8 mouse cellular contexts compared by ENCODE assay signal in genomic region chr14:116927341-116928315, GRCm38 (mm10). TPM values are rescaled to one million over a fixed set of nuclear protein-coding genes. Genes with fewer than 3 reads are reported as not detected.
A peak's percentile ranks its signal among the peaks of the same experiment; 100 is the strongest.
DNase-seq lines count a peak whose midpoint lies in the region; ATAC-seq and TF ChIP-seq lines count a peak whose summit lies in the region.

No protein-coding gene starts in this region.

- no peak for ATAC-seq in lung, postnatal 0 days
- ATAC-seq in forebrain, postnatal 0 days = no peak
- ATAC-seq in liver, embryonic 13.5 days (ENCODE audit: low read depth) = no peak
- no peak for ATAC-seq in inflammation-experienced regulatory T-cells, adult 6 months

- H3K27ac ChIP-seq in lung, postnatal 0 days (ENCODE audit: low read length) = no peak overlapping the region
- H3K27ac ChIP-seq in forebrain, postnatal 0 days (ENCODE audit: low read depth, low read length) = peak overlapping the region; percentile 82
- H3K27ac ChIP-seq in liver, embryonic 13.5 days = no peak overlapping the region

- no peaks in the 10 kb centered on the region for H3K36me3 ChIP-seq in lung, postnatal 0 days (ENCODE audit: insufficient read depth, low read length)
- no peaks in the 10 kb centered on the region for H3K36me3 ChIP-seq in forebrain, postnatal 0 days (ENCODE audit: insufficient read depth)
- H3K36me3 ChIP-seq in liver, embryonic 13.5 days = no peaks in the 10 kb centered on the region

- peak overlapping the region; percentile 54 for H3K4me3 ChIP-seq in lung, postnatal 0 days (ENCODE audit: low read depth, low read length)
- H3K4me3 ChIP-seq in forebrain, postnatal 0 days (ENCODE audit: low read depth, low read length) = peak overlapping the region; percentile 74
- peak overlapping the region; percentile 57 for H3K4me3 ChIP-seq in liver, embryonic 13.5 days (replicated peaks)

- TF ChIP-seq EP300 in lung, postnatal 0 days (IDR thresholded peaks at IDR 0.05) = no peak

- no peaks in the 10 kb centered on the region for H3K9me3 ChIP-seq in lung, postnatal 0 days (ENCODE audit: low read length)
- H3K9me3 ChIP-seq in forebrain, postnatal 0 days (ENCODE audit: low read length) = no peaks in the 10 kb centered on the region
- no peaks in the 10 kb centered on the region for H3K9me3 ChIP-seq in liver, embryonic 13.5 days (replicated peaks)

- 4% methylated on average over 21 of the region's 21 CpGs for WGBS in lung, postnatal 0 days
- WGBS in forebrain, postnatal 0 days = under 1% methylated on average over 21 of the region's 21 CpGs
- 4% methylated on average over 21 of the region's 21 CpGs for WGBS in liver, embryonic 13.5 days (ENCODE audit: insufficient replicate concordance)

- H3K27me3 ChIP-seq in lung, postnatal 0 days (replicated peaks; ENCODE audit: insufficient read depth, low read length) = no peaks in the 10 kb centered on the region
- no peaks in the 10 kb centered on the region for H3K27me3 ChIP-seq in forebrain, postnatal 0 days (ENCODE audit: insufficient read depth, low read length)
- H3K27me3 ChIP-seq in liver, embryonic 13.5 days = peaks cover 39% of the 10 kb centered on the region

- peak overlapping the region; percentile 99 for H3K4me2 ChIP-seq in lung, postnatal 0 days (replicated peaks; ENCODE audit: low read depth, low read length)
- H3K4me2 ChIP-seq in forebrain, postnatal 0 days (ENCODE audit: low read depth) = peak overlapping the region; percentile 89
- H3K4me2 ChIP-seq in liver, embryonic 13.5 days = peak overlapping the region; percentile 63

- H3K4me1 ChIP-seq in lung, postnatal 0 days (ENCODE audit: insufficient read depth, low read depth, low read length) = no peaks in the 10 kb centered on the region
- peaks cover 10% of the 10 kb centered on the region for H3K4me1 ChIP-seq in forebrain, postnatal 0 days (ENCODE audit: insufficient read depth)
- H3K4me1 ChIP-seq in liver, embryonic 13.5 days (replicated peaks) = no peaks in the 10 kb centered on the region

- no peak for TF ChIP-seq CTCF in lung, postnatal 0 days (IDR thresholded peaks at IDR 0.05)
- no peak for TF ChIP-seq CTCF in forebrain, postnatal 0 days (IDR thresholded peaks at IDR 0.05; ENCODE audit: low read depth)

- H3K9ac ChIP-seq in lung, postnatal 0 days (replicated peaks; ENCODE audit: low read depth) = 0 out of 2 replicates have a peak overlapping the region, but pooled peaks have one; percentile 16
- peak overlapping the region; percentile 61 for H3K9ac ChIP-seq in forebrain, postnatal 0 days
- peak overlapping the region; percentile 56; the same call in 1 of the 2 replicates for H3K9ac ChIP-seq in liver, embryonic 13.5 days

- no peak for DNase-seq in lung, postnatal 0 days (ENCODE audit: low spot score)
- no peak for DNase-seq in lung, postnatal 25 days (ENCODE audit: low spot score)
- peak; percentile 37 for DNase-seq in forebrain, postnatal 0 days
- no peak for DNase-seq in liver, embryonic 13.5 days
- DNase-seq in frontal cortex, postnatal 36 days (ENCODE audit: low spot score in 2 of 2) = no peak
- no peak for DNase-seq in right cerebral cortex, postnatal 36 days (ENCODE audit: low spot score in 2 of 2)
- no peak for DNase-seq in right cerebral cortex, postnatal 25 days

RNA-seq across cellular contexts. Expression of gene Gpc6, which starts 2.5 kb away (rescaled TPM):
- polyA plus RNA-seq in lung, postnatal 0 days (2015; fragmentation: Nextera tagmentation; extraction: Ambion mirVana) = 3.1 and 3.2 TPM in 2 replicates
- total RNA-seq in forebrain, postnatal 0 days (2014; rRNA removed) = 12.5 and 20.8 TPM in 2 replicates
- polyA plus RNA-seq in forebrain, postnatal 0 days (2015; fragmentation: Nextera tagmentation; extraction: Ambion mirVana) = 7.4 and 10.9 TPM in 2 replicates
- polyA plus RNA-seq in liver, embryonic 13.5 days (2015; fragmentation: Nextera tagmentation; extraction: Ambion mirVana) = 3.3 and 4.0 TPM in 2 replicates
- under 1 TPM in 1 of 3 experiments, not detected in 2; 0.17 TPM for polyA plus RNA-seq in inflammation-experienced regulatory T-cells, adult 6 months (2017; shearing (Covaris generic))
